Mouse (Mus musculus) lung, adult 2 months (tissue): ENCODE measurements around the gene Serping1.

Experiments used
- CTCF ChIP-seq: fragments of 200-500 bp; IDR thresholded peaks from 2 replicates; pipeline ENCODE4 v1.5.1; 2011; ENCODE audit warnings: mild to moderate bottlenecking, low read length, control low read depth; ENCODE audit not compliant: insufficient read depth
- POLR2A ChIP-seq: fragments of 200-500 bp; IDR thresholded peaks from 2 replicates; pipeline ENCODE4 v1.6.1; 2011; ENCODE audit warnings: low read depth, mild to moderate bottlenecking, control low read depth, low read length, borderline replicate concordance; ENCODE audit errors: extremely low read depth

- TF ChIP-seq CTCF (no peak), POLR2A (no peak)
Observed at GRCm38 (mm10) chr2:84777706-84778105, 2.5 kb upstream of the Serping1 start.
